Mouse (Mus musculus) effector memory CD4-positive, alpha-beta T cell, adult 7 months (primary cell): ENCODE results near the gene Coro1b. TPM values are rescaled to one million over a fixed set of nuclear protein-coding genes. Genes with fewer than 3 reads are reported as not detected.

ENCODE experiments used
- polyA plus RNA-seq: library from polyadenylated mRNA; unstranded; fragments of 100-300 nt; shearing (Covaris generic); gene quantifications from one replicate; pipeline ENCODE4 v1.2.1, GENCODE M21; 2017

The Coro1b gene
- polyA plus RNA-seq, result 214 TPM

DNA sequence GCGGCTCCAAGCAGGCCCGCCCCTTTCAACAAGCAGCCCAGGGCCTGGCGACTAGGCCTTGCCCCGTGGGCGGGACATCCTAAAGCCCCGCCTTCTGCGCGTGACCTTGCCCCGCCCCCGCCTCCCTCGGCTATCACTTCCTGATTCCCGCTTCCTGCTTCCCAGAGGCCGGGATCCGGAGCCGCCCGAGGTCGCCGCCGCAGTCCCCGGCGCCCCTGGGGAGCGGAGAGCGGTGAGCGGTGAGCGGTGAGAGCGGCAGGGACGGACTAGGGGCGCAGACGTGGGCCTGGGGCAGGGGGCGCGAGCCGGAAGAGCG, at the start of gene Coro1b:
Gene Coro1b (plus strand): TSS at position 129 of the 316 bp plus-strand sequence.

DNA sequence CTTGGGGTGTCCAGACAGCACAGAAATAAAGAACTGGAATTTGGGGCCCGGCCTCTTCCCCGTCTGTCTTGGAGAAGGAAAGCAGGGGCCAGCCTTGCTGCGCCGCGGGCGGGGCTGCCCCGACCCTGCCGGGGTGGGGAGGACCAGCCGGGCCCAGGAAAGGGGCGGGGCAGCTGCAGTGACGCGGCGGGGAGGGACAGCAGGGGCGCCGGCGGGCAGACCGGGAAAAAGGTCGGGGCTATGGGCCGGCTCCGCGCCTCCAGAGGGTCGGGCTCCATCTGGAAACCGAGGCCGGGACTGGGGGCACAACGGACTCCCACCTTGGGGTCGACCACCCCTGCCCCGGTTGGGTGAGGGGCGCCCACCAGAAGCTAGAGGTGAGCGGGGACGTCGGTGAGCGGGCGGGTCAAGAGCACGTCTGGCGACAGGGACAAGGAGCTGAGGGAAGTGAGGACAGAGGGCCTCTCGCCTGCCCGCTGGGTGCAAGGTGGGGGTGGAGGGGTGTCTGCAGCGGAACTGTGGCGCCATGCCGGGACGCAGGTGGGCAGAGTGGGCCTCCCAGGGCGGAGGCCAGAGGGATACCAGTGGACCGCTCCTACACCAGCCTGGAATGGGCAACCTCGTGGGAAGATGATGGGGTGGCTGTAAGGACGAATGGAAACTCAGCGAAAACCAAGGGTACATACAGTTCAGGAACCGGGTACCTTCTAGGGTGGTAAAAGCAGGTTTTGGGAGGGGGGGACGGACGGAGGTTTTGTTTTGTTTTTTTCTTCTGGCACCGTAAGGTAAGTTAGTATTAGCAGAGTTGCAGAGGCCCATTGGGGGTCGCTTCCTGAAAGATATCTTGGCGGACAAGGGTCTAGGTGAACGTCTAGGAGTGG, 48.3 kb upstream of the Coro1b start, which contains the start of gene Pitpnm1:
Gene Pitpnm1 (plus strand): TSS at position 162 of the 881 bp plus-strand sequence.

DNA sequence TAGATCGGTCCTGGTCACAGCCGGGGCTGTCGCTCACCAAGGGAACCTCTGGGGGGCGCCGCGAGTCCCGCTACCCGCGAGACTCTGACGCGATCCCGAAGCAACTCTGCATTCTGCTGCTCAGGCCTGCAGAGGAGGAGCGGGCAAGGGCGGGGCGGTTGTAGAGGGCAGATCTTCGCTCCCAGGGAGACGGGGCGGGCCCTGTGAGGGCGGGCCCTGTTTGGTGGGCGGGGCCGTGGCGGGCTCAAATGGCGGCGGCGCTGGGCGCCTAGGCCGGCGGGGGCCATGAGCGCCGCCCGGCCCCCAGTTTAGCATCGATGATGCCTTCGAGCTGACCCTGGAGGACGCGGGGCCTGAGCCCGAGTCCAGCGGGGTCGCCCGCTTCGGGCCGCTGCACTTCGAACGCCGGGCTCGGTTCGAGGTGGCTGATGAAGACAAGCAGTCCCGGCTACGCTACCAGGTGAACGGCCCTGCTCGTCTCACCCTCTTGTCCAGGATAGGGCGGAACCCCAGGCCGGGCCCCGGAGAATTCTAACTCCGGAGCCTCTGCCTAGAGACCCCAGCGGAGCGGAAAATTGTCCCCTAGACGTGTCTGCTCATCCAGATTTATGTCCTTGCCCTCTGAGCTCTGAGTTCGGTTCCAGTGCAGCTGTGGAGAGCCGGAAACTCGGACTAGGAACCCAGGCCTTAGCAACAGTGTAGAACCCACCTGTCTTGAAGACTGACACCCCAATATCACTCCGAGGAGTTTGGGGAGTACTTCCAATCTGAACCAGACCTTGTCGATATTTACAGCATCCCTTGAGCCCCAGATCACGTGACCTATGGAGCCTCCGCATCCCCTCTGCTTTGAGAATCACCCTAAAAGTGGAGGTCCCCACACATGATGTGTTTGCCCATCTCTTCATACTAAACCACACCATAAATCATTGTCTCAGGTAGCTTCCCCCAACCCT, 22.4 kb upstream of the Coro1b start, which contains the start of gene Aip:
Gene Aip (minus strand): TSS at position 118 of the 956 bp plus-strand sequence.

DNA sequence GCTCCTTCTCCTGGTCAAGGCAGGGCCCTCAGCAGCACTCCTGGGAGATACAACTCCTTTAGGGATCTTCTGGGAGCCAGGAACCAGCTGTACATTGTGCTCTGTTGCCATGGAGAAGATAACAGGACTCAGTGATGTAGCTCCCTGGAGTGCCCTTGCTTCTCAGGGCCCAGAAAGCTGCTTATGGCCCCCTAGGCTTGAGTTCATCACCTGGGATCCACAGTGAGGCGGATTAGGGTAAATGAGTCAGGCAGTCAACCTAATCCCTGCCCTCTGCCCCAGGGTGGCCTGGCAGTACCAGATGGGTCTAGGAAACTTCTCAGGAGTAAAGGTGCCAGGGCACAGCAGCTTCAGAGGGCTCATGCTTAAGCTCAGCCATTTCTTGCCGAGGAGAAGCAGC, 9.0 kb upstream of the Coro1b start, which contains the start of gene Gpr152:
Gene Gpr152 (plus strand): TSS at position 342 of the 400 bp plus-strand sequence.

DNA sequence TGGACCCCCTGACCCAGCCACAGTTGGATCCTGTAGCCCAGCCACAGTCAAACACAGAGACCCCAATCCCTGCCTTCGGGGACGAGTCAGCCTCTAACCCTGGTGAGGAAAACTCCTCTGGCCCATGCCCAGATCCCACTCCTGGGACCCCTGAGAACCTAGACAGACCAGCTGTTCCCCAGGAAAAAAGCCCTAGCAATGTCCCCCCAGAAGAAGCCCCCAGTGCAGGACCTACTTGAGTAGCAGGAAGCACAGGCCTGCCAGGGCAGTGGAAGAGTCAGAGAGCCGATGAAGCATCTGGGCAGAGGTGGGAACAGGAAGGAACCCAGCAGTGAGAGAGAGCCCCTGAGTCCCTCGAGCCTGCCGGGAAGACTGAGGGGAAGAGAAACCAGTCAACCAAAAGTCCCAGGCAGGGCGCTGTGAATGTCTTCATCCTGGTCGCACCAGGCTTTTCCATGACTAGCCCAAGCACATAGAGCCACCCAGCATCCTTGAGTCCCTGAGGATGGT, 4.6 kb upstream of the Coro1b start, which contains the start of gene Cabp4:
Gene Cabp4 (minus strand): TSS at position 275 of the 510 bp plus-strand sequence.

DNA sequence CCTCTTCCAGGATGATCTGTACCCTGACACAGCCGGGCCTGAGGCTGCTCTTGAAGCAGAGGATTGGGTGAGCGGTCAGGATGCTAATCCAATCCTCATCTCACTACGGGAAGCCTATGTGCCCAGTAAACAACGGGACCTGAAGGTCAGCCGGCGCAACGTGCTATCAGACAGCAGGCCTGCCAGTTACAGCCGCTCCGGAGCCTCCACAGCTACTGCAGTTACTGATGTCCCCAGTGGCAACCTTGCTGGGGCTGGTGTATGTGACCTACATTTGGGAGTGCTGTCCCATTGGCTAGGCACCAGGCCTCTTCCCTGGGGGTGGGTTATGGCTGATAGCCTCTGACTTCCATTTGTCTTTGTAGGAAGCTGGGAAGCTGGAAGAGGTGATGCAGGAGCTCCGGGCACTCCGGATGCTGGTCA, 4.8 kb downstream of the Coro1b start, which contains the start of gene Ptprcap:
Gene Ptprcap (plus strand): TSS at position 373 of the 423 bp plus-strand sequence.

DNA sequence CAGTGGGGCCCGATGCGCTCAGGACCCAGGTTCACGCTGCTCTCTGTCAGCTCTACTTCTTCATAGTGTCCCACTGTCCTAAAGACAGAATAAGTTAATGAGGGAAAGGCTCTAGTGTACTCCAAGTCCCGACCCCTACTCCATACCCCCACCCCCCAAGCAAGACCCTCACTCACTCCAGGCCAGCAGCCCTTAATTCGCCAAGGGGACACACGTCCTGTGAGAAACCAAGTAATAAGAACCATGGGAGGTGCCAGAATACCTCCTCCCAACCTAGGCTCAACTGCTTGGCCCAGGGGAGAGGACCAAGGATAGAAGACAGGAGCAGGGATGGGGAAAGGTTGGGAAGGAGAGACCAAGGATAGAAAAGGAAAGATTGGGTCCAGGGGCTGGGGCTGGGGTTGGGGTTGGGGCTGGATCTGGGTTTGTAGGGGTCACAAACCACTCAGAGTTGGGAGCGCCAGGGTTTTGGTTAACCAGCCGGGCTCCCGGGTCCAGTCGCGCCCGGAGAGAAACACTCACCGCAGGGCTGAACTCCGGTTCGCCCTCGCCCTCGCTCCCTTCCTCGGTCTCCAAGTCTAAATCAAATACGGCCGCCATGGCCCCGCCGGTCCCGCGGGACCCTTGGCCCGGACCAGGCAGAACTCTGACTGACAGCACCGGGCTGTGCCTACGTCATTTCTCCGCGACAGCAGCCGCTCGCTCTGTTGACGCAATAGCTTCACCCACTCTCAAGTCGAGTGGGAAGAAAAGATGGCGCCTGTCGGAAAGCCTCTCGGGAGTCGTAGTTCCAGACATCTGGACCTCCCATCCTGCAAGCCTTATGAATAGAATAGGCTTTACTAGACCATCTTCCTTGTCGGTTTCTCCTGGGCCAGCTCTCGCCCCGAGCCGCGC, 14.5 kb downstream of the Coro1b start, which contains the start of gene Rps6kb2:
Gene Rps6kb2 (minus strand): TSS at position 709 of the 897 bp plus-strand sequence.

DNA sequence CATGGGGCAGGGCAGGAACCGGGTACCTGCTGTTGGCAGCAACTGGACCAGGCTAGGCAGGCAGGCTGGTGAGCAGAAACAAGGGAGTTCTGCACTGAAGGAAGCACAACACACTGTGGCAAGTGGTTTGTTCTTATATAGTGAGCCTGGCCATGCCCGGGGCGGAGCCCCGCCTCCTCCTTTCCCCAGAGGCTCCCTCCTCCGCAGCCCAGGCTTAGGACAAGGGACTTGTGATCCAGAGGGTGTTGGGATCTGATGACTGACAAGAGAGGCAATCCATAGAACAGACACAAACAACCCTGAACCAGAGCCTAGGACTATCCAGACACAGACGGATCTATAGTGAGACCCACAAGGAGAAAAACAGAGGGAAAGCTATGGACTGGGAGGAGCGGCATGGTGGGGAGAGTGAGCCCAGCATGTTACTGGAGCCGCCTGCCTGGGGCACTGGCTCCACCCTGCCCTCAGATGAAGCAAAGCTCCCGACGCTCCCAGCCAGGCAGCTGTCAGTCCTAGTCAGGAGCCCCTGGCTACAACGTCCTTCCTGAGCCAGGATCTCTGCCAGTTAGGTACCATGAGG, 27.0 kb downstream of the Coro1b start, which contains the start of gene Carns1:
Gene Carns1 (minus strand): TSS at position 112 of the 580 bp plus-strand sequence.

DNA sequence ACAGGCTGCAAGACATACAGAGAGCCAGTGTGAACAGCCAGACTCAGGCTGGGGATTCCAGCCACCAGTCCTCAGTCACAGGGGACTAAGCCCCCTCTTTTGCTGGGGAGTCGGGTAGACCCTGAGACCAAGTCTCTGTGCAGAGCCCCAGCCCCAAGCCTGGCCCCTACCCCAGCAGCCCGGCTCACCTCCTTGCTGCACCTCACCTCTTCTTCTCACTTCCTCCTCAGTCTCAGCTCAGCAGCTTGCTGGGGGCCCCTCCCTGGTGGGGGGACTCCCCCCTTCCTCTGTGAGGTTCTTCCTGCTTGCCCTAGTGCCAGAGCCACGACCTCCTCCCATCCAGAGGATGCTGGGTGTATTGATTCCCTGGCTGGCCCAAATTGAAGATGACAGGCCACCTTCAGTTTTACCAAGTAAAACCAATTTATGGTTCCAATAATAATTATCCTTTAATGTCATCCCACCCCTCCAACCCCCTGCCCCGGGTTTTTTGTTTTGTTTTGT, 42.5 kb downstream of the Coro1b start, which contains the start of gene Tbc1d10c:
Gene Tbc1d10c (minus strand): TSS at position 454 of the 504 bp plus-strand sequence.

DNA sequence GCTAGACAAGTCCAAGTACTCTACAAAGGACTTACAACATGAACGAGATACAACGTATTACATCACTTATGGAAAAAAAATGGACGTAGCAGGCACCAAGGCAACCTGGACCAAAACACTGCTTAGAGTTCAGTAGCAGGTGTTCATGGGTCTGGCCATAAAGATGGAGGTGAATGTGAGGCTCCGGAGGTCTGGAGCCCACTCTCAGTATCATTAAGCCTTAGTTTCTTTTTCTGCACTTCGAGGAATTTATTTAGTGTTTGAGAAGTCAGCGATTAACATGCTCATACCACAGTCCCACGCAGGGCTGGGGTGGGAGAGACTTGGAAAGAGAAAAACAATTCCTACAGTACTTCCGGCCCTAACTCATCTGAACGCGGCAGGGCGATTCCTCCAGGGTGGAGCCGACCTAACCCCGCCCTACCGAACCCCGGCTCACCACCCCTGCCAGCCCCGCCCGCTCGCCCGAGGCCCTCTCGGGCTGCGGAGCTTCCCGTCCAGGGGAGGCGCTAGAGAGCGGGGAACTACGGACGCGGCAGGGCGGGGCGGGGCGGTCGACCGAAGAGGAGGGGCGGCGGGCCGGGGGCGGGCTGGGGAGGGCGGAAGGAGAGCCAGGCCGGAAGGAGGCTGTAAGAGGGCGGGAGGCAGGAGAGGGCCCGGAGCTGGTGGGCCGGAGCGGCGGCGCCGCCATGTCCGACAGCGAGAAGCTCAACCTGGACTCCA, 43.3 kb downstream of the Coro1b start, which contains the start of gene Ppp1ca:
Gene Ppp1ca (plus strand): TSS at position 538 of the 723 bp plus-strand sequence.

DNA sequence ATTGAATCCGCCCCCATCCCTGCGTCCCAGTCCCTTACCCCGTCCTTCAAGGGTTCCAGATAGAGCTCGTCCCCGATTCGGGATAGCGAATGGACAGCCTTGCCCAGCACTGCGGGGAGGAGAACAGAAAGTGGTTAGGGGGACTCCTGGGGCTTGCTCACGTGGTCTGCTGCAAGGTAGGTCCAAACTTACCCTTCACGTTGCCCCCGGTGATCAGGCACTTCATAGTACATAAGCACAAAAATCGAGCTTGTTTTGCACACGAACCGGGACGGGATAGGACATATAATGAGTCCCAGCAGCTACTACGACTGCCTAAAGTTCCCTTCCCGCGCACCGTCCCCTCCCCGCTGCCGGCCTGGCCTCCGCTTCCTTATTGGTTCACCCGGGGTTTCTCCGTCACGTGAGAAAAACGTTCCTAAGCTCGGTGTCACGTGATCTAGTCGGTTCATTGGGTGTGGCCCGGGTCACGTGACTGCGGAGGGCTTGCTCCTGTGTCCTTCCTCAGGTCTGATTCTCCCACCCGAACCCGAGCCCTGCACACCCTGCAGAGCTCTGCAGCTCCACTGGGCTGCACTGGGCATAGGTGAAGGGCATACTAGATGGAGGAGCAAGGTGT, 53.0 kb downstream of the Coro1b start, which contains the start of gene Rad9a:
Gene Rad9a (minus strand): TSS at position 372 of the 619 bp plus-strand sequence.

Other genes with a start within 250 kb of the Coro1b start
- 66.4 TPM for gene Tcirg1, start 241.5 kb upstream of the Coro1b start, polyA plus RNA-seq
- gene Ndufs8, start 235.8 kb upstream of the Coro1b start, polyA plus RNA-seq, result 118 TPM
- 0.20 TPM for gene Aldh3b1, start 218.8 kb upstream of the Coro1b start, polyA plus RNA-seq
- gene Unc93b1, start 213.4 kb upstream of the Coro1b start, polyA plus RNA-seq, result 37.0 TPM
- gene Aldh3b3, start 190.0 kb upstream of the Coro1b start, polyA plus RNA-seq, result 0.29 TPM
- not detected for gene Aldh3b2, start 176.3 kb upstream of the Coro1b start, polyA plus RNA-seq
- gene Acy3, start 162.0 kb upstream of the Coro1b start, polyA plus RNA-seq, result not detected
- not detected for gene Tbx10, start 155.9 kb upstream of the Coro1b start, polyA plus RNA-seq
- 12.7 TPM for gene Nudt8, start 148.0 kb upstream of the Coro1b start, polyA plus RNA-seq
- 0.85 TPM for gene Gm49405, start 148.0 kb upstream of the Coro1b start, polyA plus RNA-seq
- gene Doc2g, start 145.3 kb upstream of the Coro1b start, polyA plus RNA-seq, result 2.1 TPM
- gene Ndufv1, start 135.8 kb upstream of the Coro1b start, polyA plus RNA-seq, result 109 TPM
- gene Gstp1, start 110.6 kb upstream of the Coro1b start, polyA plus RNA-seq, result 392 TPM
- gene Gstp2, start 102.6 kb upstream of the Coro1b start, polyA plus RNA-seq, result not detected
- gene Gstp3, start 89.0 kb upstream of the Coro1b start, polyA plus RNA-seq, result 42.6 TPM
- not detected for gene Cabp2, start 67.0 kb upstream of the Coro1b start, polyA plus RNA-seq
- gene Cdk2ap2, start 51.4 kb upstream of the Coro1b start, polyA plus RNA-seq, result 550 TPM
- 224 TPM for gene Pitpnm1, start 48.6 kb upstream of the Coro1b start, polyA plus RNA-seq
- 157 TPM for gene Aip, start 22.8 kb upstream of the Coro1b start, polyA plus RNA-seq
- gene Gpr152, start 8.8 kb upstream of the Coro1b start, polyA plus RNA-seq, result not detected
- gene Cabp4, start 4.6 kb upstream of the Coro1b start, polyA plus RNA-seq, result not detected
- gene Ptprcap, start 5.0 kb downstream of the Coro1b start, polyA plus RNA-seq, result 375 TPM
- 57.9 TPM for gene Rps6kb2, start 14.7 kb downstream of the Coro1b start, polyA plus RNA-seq
- 13.1 TPM for gene Carns1, start 26.9 kb downstream of the Coro1b start, polyA plus RNA-seq
- 416 TPM for gene Tbc1d10c, start 42.7 kb downstream of the Coro1b start, polyA plus RNA-seq
- gene Ppp1ca, start 43.4 kb downstream of the Coro1b start, polyA plus RNA-seq, result 774 TPM
- gene Rad9a, start 53.0 kb downstream of the Coro1b start, polyA plus RNA-seq, result 28.5 TPM
- 40.7 TPM for gene Clcf1, start 65.6 kb downstream of the Coro1b start, polyA plus RNA-seq
- gene AC109138.7, start 65.7 kb downstream of the Coro1b start, polyA plus RNA-seq, result not detected
- 59.6 TPM for gene Pold4, start 83.3 kb downstream of the Coro1b start, polyA plus RNA-seq
- gene Ssh3, start 120.6 kb downstream of the Coro1b start, polyA plus RNA-seq, result 0.32 TPM
- 7.9 TPM for gene Ankrd13d, start 134.5 kb downstream of the Coro1b start, polyA plus RNA-seq
- gene Grk2, start 157.6 kb downstream of the Coro1b start, polyA plus RNA-seq, result 205 TPM
- 59.0 TPM for gene Kdm2a, start 249.7 kb downstream of the Coro1b start, polyA plus RNA-seq